Mouse (Mus musculus) urinary bladder, adult 2 months (tissue): Measurements from ENCODE around the gene Plch1. TPM values are rescaled to one million over a fixed set of nuclear protein-coding genes. Genes with fewer than 3 reads are reported as not detected.

Source experiments
- DNase-seq: peaks from one replicate; pipeline ENCODE4 v3.0.0; 2022; ENCODE audit warnings: low spot score
- polyA plus RNA-seq: library from polyadenylated mRNA; depleted of rRNA; stranded (reverse); fragments of >200 nt; gene quantifications from 2 replicates; pipeline ENCODE4 v1.2.3, GENCODE M21; 2012; rRNA removed

Gene Plch1
- polyA plus RNA-seq: 0.35 and 0.47 TPM in 2 replicates

DNA sequence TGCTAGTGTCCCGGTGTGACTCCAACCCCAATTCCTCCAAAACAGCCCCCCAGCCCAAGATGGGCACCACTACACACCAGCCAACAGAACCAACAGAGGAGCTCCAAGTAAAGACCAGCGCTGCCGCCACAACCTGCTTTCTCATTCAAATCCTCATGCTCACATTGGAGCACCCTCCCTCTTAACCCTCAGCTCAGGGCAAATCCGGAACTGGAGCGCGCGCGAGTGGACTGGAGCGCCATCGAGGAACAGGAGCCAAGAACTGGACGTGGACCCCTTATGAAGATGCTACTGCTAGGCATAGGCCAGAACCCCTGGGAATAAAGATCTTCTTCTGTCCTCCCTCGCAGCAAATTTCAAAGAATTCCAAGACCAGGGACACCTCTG, at the start of gene Plch1:
TSS of gene Plch1 (minus strand) at position 164 of the 387 bp plus-strand sequence.
- peak; percentile 21 for DNase-seq

DNA sequence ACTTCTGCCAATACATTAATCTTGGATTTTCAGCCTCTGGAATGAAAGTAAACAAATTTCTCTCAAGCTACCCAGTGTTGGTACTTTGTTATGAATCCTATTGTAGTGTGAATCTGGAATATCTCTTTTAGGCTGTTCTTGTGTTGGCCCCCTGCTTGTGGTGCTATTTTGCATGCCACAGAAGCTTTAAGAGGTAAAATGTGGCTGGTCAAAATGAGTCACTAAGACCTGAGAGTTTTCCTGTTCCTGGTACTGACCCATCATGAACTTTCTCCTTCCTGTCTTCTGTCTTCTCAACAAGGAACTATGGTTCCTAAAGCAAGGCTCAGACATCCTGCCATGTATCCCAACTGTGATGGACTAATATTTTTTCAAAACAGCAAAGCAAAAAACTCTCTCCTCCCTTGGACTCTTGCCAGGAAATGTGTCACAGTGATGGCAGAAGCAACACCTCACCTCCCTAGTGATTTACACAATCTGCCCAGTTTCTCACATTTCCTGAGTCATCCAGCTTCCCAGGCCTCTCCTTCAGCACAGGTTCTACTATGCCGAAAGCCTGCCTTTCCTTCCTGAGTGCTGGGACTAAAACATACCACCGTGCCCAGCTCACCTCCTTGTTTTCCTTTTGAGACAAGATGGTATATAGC, 42.1 kb upstream of the Plch1 start:
- no peak for DNase-seq

DNA sequence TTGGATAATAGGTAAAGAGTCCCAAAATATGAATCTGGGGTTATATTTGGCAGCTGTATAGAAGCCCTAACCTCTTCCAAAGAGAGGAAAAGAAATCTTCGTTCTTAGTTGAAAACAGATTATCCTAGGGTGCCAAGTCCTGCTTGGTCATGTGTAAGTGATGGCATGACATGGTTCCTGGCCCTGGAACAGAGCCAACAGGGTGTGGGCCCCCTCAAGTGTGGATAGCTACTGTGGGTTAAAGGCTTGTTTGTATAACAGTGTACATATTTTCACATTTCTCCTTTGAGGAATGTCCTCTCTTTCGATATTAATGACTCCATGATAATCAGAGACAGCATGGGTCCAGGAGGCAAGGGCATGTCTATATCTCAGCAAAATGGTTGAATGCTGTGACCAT, 39.7 kb upstream of the Plch1 start:
- DNase-seq: no peak

DNA sequence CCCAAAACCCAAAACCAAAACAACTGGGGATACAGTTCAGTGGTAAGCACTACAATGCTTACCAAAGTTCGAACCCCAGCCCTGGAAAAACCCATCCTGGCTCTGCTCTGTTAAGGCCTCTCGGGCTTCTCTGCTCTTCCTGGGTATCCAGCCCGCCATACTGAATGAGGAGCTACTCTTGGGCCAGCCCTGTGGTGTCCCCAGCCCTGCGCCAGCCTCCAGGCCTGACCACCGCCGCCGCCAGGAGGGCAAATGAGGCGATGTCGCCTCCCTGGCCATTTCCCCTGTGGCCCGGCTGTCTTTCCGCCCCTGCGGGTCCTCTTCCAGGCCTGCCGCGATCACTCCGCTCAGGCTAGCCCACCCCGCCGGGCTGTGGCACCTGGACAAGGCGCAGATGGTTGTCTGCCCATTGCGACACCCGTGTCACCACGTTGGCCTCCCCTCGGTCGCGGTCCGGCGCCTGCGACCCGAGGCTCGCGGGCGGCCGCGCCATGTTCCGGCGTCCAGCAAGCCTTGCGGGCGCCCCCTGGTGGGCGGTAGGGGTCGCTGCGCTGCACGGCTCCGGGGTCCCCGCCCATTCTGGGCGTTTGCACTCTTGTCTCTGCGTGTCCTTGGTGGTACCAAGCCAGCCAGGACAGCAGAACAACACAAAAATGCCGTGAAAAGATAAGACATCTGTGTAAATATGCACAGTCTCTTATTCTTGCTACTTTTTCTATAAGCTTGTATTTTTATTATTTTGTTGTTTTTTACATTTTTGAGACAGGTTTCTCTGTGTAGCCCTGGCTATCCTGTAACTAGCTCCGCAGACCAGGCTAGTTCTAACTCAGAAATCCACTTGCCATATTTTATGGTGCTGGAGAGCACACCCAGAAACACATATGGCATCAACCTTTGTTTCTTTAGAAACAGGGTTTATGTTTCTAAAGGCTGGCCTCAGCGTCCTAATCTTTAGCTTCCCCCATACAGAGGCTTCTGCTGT, 29.9 kb upstream of the Plch1 start, which contains the start of gene E130311K13Rik:
TSS of gene E130311K13Rik (minus strand) at position 595 of the 982 bp plus-strand sequence.
- DNase-seq: peak; percentile 92

DNA sequence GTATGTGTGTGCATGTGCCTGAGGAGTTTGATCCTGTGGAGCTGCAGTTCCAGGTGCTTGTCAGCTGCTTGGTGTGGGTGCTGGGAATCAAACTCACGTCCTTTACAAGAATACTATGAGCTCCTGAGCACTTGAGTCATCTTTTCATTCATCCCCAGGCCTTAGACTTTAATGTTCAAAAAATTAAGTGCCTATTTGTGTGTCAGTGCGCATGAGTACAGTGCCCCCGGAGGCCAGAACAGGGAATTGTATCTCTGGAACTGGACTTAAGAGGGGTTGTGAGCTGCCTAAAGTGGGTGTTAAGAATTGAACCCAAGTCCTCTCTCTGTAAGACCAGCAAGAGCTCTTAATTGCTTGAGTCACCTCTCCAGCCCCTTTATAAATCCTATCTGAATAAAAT, 20.4 kb upstream of the Plch1 start:
- no peak for DNase-seq

DNA sequence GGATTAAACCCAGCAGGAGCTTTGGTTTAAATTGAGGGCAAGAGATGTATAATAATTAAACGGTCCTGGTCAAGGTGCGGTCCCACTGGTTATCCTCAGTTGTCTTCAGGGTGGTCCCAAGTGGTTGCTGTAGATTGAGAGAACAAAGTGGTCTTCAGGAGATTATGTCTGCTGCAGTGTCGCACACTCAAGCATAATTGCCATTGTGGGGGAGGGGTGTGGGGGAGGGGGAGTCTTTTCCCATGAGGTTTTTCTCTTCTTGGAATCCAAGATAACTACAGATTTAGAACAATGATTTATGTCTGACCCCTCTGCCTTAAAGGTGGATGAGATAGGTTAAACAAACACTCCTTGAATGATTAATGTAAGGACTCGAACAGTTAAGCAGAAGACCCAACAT, 11.0 kb upstream of the Plch1 start:
- DNase-seq: no peak

DNA sequence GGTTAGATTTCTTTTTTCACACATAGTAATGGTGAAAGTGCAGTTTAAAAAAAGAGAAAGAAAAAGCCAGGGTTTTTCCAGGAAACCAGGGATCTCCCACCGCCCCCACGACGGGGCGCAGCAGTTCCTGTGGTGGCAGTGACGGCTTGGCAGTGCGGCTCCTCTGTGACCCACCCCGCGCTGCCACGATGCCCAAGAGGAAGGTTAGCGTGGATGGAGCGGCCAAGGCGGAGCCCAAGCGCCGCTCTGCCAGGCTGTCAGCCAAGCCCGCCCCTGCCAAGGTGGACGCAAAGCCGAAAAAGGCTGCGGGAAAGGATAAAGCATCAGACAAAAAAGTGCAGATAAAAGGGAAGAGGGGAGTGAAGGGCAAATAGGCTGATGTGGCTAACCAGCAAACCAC, 6.0 kb upstream of the Plch1 start:
- DNase-seq: no peak

DNA sequence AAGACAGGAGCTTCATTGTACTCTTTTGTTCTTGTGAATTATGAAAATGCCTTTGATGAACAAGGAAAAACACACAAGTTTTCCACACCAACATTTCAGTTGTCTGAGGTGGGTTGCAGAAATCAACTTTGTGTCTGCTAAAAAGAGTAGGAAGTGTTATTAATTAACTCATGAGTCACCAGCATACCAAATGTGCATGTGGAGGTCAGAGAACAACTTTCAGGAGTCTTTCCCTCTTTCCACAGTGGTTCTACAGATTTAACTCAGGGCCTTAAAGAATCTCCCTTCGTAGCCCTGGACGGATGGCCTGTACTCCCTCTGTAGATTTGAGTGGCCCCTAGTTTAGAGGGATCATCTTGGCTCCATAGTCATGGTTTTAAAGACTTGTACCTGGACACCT, 4.9 kb upstream of the Plch1 start:
- no peak for DNase-seq

DNA sequence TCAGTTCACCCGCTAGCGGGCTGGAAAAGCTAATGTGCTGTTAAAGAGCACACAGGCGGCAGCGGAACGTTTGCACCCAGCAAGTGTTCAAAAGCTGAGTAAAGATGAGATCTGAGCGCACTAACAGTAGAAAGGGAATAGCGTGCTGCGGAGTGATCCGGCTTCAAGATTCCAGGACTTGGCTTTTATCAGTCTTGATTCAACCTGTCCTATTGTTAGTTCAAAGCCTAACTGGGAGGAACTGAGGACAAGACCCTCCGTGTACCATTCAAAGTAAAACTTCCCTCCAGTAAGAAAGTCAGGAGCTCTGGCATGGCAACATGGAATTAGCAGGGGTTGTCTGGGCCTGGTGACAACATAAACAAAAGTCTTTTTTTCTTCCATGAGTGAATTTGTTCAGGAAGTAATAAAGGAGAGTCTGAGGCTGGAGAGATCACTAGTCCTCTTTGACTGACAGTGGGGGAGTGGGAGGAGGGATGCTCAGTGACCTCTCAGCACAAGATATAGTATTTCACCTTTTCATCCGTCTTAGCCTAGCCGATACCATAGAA, 824 bp upstream of the Plch1 start:
- DNase-seq: no peak

DNA sequence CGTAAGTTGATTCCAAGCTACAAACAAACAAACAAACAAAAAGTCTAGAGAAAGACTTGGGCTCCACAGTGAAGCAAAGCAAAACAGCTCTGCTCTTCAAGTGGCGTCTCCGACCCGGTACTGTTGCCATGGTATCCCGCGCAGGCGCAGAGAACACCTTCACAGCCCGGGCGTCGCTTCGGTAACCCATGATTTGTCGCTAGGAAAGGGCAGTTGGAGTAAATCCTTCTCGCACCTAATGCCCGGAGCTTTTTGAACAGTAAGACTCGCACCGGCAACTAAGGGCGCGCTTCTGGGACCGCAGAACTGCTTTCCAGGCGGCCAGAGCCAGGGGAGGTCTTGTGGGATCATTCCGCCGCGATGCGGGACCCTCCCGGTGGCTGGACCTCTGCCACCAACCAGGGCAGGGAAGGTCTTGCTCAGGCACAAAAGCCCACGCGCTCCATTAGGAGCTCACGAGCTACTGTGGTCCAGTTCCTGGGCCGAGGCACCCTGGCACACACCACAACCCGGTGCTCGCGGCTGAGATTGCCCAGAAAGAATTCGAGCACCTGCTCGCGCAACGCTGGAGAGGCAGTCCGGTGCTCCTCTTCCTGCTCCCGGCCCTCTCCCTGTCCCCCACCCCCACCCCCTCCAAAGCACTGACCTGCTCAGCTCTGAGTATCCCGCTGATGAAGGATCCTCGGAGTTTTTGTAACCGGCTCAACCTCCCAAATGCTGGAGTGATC, 527 bp downstream of the Plch1 start:
- DNase-seq: peak; percentile 26

DNA sequence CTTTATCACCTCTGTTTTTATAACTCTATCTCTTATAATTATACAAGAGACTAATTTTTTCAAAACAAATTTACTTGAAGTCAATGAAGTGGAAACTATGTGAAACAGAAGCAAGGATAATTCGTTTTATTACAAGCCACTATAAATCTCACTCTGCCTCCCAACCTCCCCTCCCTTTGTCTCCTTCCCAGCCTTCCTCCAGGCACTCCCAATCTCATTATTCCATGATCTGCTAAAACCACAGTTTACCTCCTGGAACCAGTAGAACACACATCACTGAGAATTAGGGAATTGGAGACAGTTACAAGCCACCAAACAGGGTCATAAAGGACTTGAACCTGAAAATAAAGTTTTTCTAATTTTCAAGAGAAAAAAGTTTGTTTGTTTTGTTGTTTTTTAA, 2.1 kb downstream of the Plch1 start:
- no peak for DNase-seq

DNA sequence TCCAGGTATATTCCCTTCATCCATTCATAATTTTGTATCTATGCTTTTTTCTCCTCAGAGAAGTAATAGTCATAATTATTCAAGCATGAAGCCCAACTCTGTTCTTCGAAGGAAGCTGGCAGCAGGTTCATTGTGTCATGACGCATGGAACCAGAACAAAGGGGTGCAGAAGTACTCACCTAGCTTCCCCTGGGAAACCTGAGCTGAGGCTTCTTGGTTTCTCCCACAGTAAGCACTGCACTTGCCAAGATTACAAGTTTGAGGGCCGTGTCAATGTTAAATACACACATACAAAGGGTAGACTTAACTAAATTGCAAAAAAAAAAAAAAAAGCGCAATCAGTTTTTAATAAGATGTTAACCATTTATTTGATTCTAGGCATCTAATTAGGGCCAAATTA, 3.0 kb downstream of the Plch1 start:
- DNase-seq: no peak

DNA sequence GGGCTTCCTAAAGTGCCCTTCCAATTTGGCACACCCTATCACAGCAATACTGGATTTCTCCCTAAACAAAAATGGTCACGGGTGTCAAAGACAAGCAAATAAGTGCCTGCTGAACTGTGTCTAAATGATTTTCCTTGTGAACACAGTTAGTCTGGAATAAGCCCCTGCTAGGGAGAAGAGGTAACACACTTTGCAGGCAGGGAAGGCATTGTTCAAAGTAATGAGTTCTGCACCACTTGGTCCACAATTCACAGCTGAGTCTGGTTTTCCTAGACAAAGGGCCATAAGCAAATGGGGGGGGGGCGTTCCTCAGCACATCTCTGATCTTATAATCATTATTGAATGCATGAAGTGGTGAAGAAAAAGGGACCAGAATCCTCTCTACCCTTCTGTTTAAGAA, 3.5 kb downstream of the Plch1 start:
- DNase-seq: no peak

DNA sequence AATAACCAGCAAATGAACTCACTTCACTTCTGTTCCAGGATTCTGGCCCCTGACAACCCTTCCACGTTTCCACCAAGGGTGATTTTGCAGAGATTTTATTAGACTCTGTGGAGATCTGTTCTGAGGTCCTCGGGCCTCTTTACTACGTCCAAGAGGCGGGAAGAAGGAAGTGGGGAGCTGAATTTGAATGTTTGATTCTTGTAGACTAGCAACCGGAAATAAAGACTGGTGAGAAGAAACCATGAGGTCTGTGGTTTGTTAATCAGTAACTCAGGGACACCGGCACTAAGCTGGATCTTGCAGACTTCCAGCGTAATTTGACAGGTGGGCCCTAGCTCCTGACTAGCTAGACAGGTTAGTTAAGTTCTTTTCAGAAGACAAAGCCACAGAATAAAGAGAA, 5.6 kb downstream of the Plch1 start:
- no peak for DNase-seq

DNA sequence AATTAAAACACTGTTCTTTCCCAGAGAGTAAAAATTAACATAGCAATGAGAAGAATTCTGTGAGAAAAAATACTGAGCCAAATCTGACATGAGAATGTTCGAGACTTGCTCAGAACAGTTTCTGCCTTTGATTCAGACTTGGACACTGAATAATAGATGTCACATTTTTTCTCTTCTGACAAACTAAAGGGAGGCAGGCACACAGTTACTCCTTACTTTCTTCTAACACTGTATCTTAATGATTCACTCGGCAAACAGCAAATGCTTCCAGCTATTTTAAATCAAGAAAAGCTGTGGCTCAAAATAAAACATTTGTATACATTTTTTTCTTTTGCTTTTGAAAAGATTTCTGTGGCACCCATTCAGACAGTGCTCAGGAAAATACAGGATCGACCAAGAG, 7.1 kb downstream of the Plch1 start:
- DNase-seq: no peak

DNA sequence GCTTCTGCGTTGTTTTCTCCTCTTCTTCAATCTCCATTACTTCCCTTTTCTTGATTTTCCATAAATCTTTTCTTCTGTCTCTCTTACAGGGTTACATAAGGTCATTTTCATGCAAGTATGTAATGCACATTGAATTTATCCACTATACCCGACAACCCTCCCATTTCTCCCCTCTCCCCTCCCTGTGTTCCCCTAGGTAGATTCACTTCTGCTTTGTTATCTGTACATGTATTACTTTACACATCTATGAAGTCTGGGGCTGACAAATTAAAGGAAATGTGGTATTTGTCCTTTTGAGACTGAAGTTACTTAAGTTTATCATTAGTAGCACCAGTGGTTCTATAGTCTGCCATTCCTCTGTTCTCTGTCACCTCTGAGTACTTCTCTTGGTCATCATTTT, 18.2 kb downstream of the Plch1 start:
- DNase-seq: no peak

DNA sequence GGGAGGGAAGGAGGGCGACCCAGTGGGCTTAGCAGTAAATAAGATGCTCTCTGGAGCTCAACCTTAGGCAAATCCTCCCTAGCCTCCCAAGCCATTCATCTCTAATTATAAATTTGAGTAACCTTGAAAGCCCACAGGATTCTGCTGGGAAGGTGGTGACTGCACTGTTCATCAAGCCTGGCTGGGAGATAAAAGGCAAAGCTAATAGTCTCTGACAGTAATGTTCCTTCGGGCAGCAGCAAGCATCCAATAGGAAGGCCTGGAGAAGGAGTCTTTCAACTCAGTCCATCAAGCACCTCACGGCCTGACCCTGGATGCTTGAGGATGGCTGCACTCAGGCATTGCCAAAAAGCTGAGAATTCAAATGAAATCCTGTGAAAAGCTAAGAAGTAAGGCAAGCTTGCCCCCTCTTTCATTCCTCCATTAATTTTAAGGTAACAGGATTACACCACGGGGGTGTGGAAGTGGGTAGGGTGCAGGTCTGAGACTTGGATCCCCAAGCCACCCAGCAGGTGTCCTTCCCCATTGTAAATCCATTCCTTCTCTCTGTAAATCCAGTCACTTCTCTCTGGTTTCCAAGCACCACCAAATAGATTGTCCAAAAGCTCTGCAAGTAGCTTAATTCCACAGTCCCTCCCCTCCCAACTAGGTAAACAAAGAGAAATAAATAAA, 20.1 kb downstream of the Plch1 start:
- no peak for DNase-seq

DNA sequence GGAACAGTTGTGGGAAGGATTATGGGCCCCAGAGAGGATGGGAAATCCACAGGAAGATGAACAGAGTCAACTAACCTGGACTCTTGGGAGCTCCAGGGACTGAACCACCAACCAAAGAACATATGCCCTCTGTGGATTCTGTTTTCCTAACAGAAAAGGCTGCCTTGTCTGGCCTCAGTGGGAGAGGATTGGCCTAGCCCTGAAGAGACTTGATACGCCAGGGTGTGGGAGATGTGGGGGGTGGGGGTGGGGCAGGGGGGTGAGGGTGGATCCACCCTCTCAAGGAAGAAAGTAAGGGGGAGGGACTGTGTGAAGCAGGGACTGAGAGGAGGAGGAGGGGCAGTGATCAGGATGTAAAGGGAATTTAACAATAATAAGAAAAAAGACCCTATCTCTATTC, 26.5 kb downstream of the Plch1 start:
- DNase-seq: no peak

DNA sequence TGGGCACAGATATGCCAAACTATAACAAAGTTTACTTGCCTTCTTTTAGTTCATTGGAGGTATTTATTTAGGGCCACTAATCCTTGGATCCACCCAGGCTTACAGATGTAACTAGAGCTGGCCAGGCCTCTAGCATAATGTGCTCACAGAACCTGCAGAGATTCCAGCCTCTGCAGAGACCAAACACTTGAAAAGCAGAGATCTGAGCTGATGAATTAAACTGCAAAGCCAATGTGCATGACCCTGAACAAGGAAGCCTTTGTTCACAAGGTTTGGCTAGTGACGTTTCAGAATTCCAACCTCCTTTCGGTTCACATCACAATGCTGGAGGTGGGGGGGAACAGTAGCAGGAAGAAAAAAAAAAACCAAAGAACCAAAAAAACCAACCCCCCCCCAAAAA, 28.0 kb downstream of the Plch1 start:
- DNase-seq: no peak

DNA sequence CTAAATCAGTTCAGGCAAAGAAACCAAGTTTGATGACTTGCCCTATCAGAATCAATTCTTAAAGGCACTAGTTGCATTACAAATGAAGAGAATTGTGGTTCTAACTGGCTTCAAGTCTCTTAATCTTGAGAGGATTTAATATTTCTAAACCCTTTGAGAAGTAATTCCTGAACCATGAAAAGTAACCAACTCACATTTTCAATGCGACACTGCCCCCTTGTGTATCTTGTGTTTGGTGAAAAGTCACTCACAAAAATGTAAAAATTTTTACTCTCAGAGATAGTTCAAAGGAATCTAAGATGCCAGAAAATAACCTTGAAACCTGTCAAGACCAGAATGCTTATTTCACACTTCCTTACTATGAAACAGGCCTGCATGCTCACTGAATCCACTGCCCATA, 31.0 kb downstream of the Plch1 start:
- DNase-seq: no peak

DNA sequence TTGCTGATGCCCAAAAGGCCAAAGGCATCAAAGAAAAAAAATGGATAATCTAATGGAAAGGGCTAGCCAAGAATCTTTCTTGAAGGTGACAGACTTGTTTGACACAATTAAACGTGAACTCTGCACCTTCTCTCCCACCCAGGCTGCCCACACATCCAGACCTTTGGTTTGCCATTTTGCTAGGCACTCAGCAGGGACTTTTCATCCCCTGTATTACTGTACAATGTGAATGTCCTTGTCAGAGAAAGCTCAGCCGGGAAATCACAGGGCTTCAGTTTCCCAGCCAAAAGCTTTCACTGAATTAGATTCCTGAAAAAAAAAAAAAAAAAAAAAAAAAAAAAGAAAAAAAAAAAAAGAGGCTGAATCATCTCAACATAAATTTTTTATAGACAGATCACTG, 34.2 kb downstream of the Plch1 start:
- DNase-seq: no peak

DNA sequence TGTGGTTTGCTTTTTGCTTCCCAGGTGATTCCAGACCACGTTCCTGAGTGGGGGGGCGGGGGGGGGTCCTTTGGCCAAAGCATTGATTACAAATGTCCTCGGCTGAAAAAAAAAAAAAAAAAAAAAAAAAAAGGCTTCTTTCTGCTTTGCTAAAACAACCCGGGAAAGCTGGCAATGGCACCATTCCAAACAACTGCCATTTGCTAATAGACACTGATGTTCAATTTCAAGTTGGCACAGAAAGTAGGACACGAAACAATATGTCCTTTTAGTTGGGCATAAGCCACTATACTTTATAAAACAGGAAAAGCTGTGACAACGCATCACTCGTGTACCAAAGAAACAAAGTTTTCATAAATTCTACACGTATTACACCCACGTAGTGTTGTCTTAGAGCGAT, 36.6 kb downstream of the Plch1 start:
- no peak for DNase-seq
